Mouse (Mus musculus) forebrain, embryonic 16.5 days (tissue): ENCODE data around the gene Hpn. TPM values are rescaled to one million over a fixed set of nuclear protein-coding genes. Genes with fewer than 3 reads are reported as not detected.

ENCODE experiments used
- ATAC-seq: fragments of 200-750 bp; cut with Nextera tagmentation; 2 replicates; pipeline ENCODE4 v1.8.0; 2017; ENCODE audit warnings: mild to moderate bottlenecking, moderate library complexity
- H3K27ac ChIP-seq: fragments of 300-500 bp; sonication (generic); 2 replicates; pipeline ENCODE4 v1.5.1; 2014; ENCODE audit warnings: low read length, control low read depth
- H3K27me3 ChIP-seq: fragments of 300-500 bp; sonication (generic); replicated peaks from 2 replicates; pipeline ENCODE4 v1.6.1; 2014; ENCODE audit warnings: low read length; ENCODE audit not compliant: control insufficient read depth, insufficient read depth
- H3K36me3 ChIP-seq: fragments of 300-500 bp; sonication (generic); 2 replicates; pipeline ENCODE4 v1.6.1; 2014; ENCODE audit not compliant: control insufficient read depth, insufficient read depth
- H3K4me1 ChIP-seq: fragments of 300-500 bp; sonication (generic); replicated peaks from 2 replicates; pipeline ENCODE4 v1.6.1; 2014; ENCODE audit warnings: low read length; ENCODE audit not compliant: control insufficient read depth, insufficient read depth
- H3K4me2 ChIP-seq: fragments of 300-500 bp; sonication (generic); 2 replicates; pipeline ENCODE4 v1.6.1; 2014; ENCODE audit warnings: mild to moderate bottlenecking, low read length, control low read depth
- H3K4me3 ChIP-seq: fragments of 300-500 bp; sonication (generic); replicated peaks from 2 replicates; pipeline ENCODE4 v1.5.1; 2014; ENCODE audit warnings: mild to moderate bottlenecking, low read length, control low read depth
- H3K9ac ChIP-seq: fragments of 300-500 bp; sonication (generic); replicated peaks from 2 replicates; pipeline ENCODE4 v1.6.1; 2014; ENCODE audit warnings: low read depth, low read length, control low read depth
- H3K9me3 ChIP-seq: fragments of 300-500 bp; sonication (generic); 2 replicates; pipeline ENCODE4 v1.6.1; 2016; ENCODE audit warnings: low read length; ENCODE audit not compliant: control insufficient read depth
- WGBS: fragments of 180-500 bp; shearing (Covaris S2); extraction: QIAGEN DNeasy Blood & Tissue Kit; methylation state at CpG from one replicate; pipeline ENCODE4 v1.1.7; 2014; 5-methylcytosine and 5-hydroxymethylcytosine counted together
- polyA plus RNA-seq: library from polyadenylated mRNA; unstranded; fragments of >200 nt; fragmentation: Nextera tagmentation; extraction: Ambion mirVana; gene quantifications from 2 replicates; pipeline ENCODE4 v1.2.1, GENCODE M21; 2015

Gene Hpn
- polyA plus RNA-seq, 1 experiment from 2014 or later: not detected

DNA sequence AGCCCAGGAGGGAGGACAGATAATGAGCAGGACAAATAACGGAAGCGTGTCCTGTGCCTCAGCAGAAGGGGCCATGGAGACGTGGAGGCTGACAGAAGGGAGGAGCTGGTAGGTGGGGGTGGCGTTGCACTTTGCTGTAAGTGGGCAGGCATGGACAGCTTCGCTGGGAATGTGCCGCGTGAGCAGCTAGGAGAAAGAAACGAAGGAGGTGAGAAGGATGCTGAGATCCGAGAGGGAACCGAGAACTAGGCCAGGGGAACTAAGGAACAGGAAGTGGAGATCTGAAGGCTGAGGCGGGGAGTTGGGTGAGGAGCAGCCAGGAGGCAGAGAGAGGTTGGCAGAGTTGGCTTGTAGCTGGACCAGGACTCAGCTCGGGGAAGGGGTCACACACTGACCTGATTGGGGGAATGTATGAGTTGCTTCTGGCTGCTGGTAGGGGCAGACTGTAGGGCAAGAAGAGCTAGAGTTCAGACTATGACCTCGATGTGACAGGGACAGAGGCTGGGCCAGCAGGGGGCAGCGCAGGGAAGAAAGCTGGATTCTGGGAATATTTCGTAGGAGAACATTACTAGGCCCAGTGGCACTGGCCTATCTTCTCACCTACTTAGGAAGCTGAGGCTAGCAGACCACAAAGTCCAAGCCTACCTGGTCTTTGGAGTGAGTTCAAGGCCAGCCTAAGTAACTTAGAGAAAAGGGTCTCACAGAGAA lies 9.9 kb downstream of the Hpn start:
- Histone ChIP-seq H3K36me3 (no peaks in the 10 kb centered on the region), H3K27me3 (no peaks in the 10 kb centered on the region), H3K4me3 (no peak overlapping the region), H3K9ac (no peak overlapping the region), H3K27ac (no peak overlapping the region), H3K4me2 (no peak overlapping the region), H3K9me3 (no peaks in the 10 kb centered on the region), H3K4me1 (no peaks in the 10 kb centered on the region)
- no peak for ATAC-seq
- WGBS: 72% methylated on average over 15 of the region's 15 CpGs

DNA sequence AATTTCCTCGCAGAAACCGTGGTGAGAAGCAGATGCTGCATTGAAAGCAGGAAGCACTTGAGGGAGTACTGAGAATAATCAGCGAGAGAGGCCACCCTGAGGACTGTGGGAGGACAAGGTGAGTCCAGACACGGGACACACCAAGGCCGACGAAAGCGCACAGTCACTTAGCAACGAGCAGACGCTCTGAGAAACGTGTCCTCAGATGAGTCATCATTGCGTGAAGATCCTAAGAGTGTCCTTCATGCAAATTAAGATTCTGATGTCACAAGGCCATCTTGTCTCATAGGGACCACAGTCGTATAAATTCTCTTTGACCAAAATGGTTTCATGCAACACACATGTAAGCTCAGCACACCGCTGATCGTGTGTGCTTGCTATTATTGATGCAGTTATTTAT lies 14.3 kb downstream of the Hpn start:
- no peak overlapping the region for H3K4me2 ChIP-seq
- no peak for ATAC-seq
- H3K27me3 ChIP-seq: no peaks in the 10 kb centered on the region
- H3K36me3 ChIP-seq: no peaks in the 10 kb centered on the region
- H3K4me1 ChIP-seq: no peaks in the 10 kb centered on the region
- no peak overlapping the region for H3K27ac ChIP-seq
- H3K4me3 ChIP-seq: no peak overlapping the region
- WGBS: 84% methylated on average over 14 of the region's 14 CpGs
- H3K9me3 ChIP-seq: no peaks in the 10 kb centered on the region
- no peak overlapping the region for H3K9ac ChIP-seq

DNA sequence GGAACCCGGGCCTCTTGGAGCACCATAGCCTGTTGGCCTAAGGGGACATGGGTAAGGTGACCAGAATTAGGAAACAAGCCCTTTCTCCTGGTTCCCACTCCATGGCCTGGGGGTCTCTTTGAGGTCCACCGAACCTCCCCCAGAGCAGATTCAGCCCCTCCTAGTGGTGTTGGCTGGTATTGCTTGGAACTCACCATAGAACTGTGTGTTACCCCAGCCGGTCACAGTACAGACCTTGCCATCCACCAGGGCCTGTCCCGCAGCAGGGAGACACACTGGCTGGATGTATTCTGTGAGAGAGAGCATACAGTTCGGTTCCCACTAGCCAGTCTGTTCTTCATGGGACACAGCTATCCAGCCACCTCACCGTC lies 15.5 kb downstream of the Hpn start:
- no peaks in the 10 kb centered on the region for H3K36me3 ChIP-seq
- H3K4me3 ChIP-seq: no peak overlapping the region
- H3K4me2 ChIP-seq: no peak overlapping the region
- no peaks in the 10 kb centered on the region for H3K4me1 ChIP-seq
- H3K27ac ChIP-seq: no peak overlapping the region
- H3K9ac ChIP-seq: no peak overlapping the region
- 87% methylated on average over 6 of the region's 6 CpGs for WGBS
- H3K9me3 ChIP-seq: no peaks in the 10 kb centered on the region
- ATAC-seq: no peak
- no peaks in the 10 kb centered on the region for H3K27me3 ChIP-seq

DNA sequence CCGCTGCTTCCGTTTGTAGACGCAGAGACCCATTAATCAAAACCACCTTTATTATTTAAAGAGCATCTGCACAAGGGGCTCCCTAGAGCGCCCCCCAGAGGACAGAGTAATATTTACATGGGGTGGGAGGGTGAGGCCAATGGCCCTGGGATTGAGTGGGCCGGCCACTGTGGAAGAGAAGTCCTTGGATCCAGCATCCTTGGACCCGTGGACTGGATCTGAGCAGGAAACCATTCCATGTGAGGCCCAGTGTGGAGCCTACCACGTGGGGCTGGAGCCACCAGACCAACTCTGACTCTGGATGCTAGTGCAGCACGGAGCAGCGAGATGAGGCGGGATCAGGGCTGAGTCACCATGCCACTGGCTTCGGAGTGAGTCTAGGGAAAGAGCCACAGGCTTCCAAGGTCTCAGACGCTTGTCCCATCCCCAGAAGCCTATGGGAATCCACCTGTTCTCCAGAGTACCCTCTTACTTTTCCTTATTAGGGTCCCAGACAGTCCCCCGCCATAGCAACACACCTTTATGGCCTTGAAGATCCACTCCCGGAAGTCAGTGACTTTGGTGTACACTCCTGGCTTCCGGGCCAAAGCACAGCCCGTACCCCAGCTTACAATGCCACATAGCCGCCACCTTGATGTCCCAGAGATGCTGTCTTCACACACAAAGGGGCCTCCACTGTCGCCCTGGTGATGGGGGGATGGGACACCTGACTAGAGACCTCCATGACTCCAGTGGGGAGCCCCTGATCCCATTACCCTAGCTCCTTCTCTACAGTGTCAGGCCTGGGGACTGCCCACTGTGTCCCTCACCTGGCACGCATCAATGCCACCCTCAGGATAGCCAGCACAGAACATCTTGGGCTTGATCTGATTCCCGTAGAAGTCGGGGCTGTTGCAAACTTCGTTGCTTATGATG lies 16.1 kb downstream of the Hpn start:
- H3K4me3 ChIP-seq: no peak overlapping the region
- H3K4me2 ChIP-seq: no peak overlapping the region
- no peak overlapping the region for H3K9ac ChIP-seq
- no peaks in the 10 kb centered on the region for H3K9me3 ChIP-seq
- no peaks in the 10 kb centered on the region for H3K36me3 ChIP-seq
- no peaks in the 10 kb centered on the region for H3K4me1 ChIP-seq
- H3K27ac ChIP-seq: no peak overlapping the region
- no peaks in the 10 kb centered on the region for H3K27me3 ChIP-seq
- 78% methylated on average over 22 of the region's 22 CpGs for WGBS
- ATAC-seq: no peak

DNA sequence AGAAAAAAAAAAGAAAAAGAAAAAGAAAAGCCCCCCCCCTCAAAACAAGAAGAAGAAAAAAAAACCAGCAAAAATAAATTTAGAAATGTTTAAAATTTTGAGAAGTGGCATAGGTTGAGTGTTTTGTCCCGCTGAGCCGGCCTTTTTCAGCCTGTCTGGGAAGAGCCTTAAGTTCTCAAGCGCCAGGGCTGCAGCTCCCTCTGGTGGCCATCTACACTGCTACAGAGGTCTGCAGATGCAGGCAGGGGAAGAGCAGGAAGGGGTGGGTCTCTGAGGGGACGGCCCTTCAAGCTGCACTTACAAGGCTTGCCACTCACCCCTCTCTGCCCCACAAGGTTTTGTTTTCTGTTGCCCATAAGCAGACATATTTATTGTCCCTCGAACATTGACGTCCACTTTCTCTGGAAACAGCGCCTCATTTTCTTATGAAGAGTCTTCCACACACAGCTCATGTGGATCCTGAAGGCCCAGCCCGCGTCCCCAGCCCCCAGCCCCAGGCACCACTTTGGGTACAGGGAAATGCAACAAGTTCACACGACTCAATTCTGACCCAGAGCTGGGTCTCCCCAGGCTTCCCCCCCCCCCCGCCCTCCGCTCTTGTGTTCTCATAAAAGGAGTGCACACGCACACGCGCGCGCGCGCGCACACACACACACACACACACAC lies 17.4 kb downstream of the Hpn start:
- Histone ChIP-seq H3K4me2 (peak overlapping the region; percentile 42), H3K9me3 (no peaks in the 10 kb centered on the region), H3K36me3 (no peaks in the 10 kb centered on the region), H3K4me1 (0 out of 2 replicates have a peak, but pooled peaks cover 3% of the 10 kb centered on the region), H3K27ac (no peak overlapping the region), H3K27me3 (no peaks in the 10 kb centered on the region), H3K9ac (0 out of 2 replicates have a peak overlapping the region, but pooled peaks have one; percentile 7), H3K4me3 (peak overlapping the region; percentile 27)
- WGBS: 49% methylated on average over 19 of the region's 20 CpGs
- peak; percentile 97 for ATAC-seq

DNA sequence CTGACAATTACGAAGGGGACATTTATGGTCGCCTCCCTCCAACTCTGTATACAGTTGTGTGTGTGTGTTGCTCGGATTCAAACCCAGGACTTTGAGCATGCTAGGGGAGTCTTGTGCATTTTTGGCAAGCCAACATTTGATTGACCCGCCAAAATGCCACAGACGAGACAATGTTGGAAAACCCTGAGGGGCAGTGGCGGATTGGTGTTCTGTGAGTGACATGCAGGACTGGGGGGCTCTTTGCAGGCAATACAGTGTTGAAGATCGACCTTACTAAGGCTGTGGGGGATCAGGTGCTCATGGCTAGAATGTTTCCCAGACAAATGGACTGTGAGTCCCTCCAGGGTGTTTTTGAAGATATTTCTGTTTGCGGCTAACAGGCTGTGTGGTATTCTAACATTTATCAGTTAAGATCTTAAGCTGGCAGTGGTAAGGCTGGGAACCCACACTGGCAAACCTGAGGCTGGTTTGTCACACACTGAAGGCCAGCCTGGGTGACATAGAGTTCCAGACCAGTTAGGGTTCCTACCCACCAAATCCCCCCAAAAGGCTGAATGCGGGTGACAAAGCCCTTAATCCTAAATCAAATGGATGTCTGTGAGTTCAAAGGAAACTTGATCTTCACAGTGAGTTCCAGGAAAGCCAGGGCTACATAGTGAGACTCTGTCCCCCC lies 18.1 kb downstream of the Hpn start:
- H3K4me3 ChIP-seq: no peak overlapping the region
- H3K4me2 ChIP-seq: no peak overlapping the region
- no peak overlapping the region for H3K27ac ChIP-seq
- H3K4me1 ChIP-seq: 0 out of 2 replicates have a peak, but pooled peaks cover 3% of the 10 kb centered on the region
- no peak overlapping the region for H3K9ac ChIP-seq
- H3K27me3 ChIP-seq: no peaks in the 10 kb centered on the region
- WGBS: 71% methylated on average over 9 of the region's 9 CpGs
- H3K36me3 ChIP-seq: no peaks in the 10 kb centered on the region
- ATAC-seq: no peak
- H3K9me3 ChIP-seq: no peaks in the 10 kb centered on the region

DNA sequence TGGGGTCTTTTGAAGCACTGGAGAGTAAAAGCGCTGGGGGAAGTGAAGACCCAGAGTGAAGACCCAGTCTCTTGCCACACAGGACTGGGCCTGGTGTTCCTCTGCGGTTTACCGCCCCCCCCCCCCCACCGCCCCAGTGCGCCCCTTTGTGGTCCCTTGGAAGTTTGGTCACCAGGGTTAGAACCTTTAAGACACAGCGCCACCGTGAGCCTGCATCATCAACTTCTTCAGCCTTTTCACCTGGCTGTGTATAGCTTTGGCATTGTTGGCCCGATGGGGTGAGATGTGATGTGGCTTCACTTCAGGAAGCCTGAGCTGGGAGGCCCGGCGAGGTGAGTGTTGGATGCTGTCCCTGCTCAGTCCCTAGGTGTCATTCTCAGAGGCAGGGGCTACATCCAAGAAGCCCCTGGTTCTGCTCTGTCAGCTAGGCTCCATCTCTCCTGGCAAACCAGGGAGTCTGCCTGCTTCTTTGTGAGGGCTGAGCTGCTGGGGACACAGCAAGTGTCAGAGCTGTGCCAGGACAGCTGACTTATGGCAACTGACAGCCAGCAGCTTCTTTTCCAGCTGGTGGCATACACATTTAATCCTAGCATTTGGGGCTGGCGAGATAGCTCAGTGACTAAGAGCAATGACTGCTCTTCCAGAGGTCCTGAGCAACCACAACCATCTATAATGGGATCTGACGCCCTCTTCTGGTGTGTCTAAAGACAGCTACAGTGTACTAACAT lies 20.2 kb downstream of the Hpn start:
- no peak overlapping the region for H3K27ac ChIP-seq
- no peaks in the 10 kb centered on the region for H3K9me3 ChIP-seq
- no peak overlapping the region for H3K9ac ChIP-seq
- WGBS: 24% methylated on average over 12 of the region's 12 CpGs
- H3K4me1 ChIP-seq: 0 out of 2 replicates have a peak, but pooled peaks cover 3% of the 10 kb centered on the region
- H3K4me2 ChIP-seq: no peak overlapping the region
- no peaks in the 10 kb centered on the region for H3K36me3 ChIP-seq
- ATAC-seq: no peak
- H3K4me3 ChIP-seq: no peak overlapping the region
- no peaks in the 10 kb centered on the region; the same call in 1 of the 2 replicates for H3K27me3 ChIP-seq

DNA sequence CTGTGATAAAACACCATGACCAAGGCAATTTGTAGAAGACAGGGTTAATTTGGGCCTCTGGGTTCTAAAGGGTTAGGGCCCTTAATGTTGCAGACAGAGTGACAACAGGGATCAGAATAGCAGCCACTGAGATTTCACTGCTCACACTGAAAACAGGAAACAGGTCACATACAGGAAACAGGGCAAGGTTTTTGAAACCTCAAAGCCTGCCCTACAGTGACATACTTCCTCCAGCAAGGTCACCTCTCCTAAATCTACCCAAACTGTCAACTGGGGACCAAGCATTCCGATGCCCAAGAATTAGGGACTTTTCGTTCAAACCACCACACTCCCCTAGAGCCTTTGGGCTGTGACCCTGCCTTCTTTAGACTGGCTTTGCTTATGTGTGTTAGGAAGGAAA lies 25.4 kb downstream of the Hpn start:
- Histone ChIP-seq H3K27me3 (no peaks in the 10 kb centered on the region; the same call in 1 of the 2 replicates), H3K36me3 (no peaks in the 10 kb centered on the region), H3K4me3 (no peak overlapping the region), H3K9ac (no peak overlapping the region), H3K4me2 (no peak overlapping the region), H3K4me1 (0 out of 2 replicates have a peak, but pooled peaks cover 3% of the 10 kb centered on the region), H3K9me3 (no peaks in the 10 kb centered on the region), H3K27ac (no peak overlapping the region)
- WGBS: 89% methylated on average over 2 of the region's 2 CpGs
- ATAC-seq: no peak
